Mouse (Mus musculus) lung, postnatal 25 days (tissue): ENCODE data around the gene Sh3bgrl3.

ENCODE experiments used
- DNase-seq: peaks from one replicate; pipeline ENCODE4 v3.0.0; 2022; ENCODE audit warnings: low spot score

Gene Sh3bgrl3

DNA sequence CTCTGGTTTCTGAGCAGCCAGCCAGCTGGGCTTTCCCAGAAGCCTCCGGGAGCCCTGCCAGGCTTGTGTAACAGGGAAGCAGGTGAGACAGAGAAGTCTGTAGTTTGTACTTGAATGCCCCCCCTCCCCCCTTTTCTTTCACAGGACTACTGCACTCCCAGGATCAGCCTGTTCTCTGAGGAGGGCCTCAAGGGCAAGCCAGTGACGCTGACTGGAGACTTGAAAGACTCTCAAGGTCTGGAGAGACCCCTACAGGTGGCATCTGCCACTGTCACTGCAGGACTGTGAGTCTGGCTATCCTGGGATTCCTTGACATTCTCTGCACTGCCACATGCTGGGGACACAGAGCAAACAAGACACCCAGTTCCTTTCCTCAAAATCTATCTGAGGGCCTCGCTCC is 49.9 kb downstream of the Sh3bgrl3 start:
- peak; percentile 48 for DNase-seq
